Mouse (Mus musculus): ENCODE measurements around the gene Slc44a3.

DNA sequence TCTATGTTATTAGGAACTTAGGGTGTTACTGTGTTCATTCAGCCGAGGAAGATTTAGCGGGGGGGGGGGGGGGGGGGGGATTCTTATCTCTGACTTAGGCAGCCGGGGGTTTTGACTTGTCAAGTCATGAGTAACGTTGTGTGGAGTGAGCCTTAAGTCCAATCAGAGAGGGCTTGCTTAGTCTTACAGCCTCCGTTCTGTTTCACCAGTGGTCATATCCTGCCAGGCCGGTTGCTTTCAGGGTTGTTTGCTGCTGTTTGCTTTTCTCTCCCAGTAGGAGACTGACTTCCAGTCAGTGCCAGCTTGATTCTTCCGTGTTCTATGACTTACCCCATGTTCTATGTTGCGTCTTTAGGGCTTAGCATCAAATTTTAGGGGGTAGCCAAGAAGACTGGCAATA lies 85.8 kb downstream of the Slc44a3 start:
- TF ChIP-seq EP300 (IDR thresholded peaks at IDR 0.05; ENCODE audit: low read depth) (no peak), CTCF (IDR thresholded peaks at IDR 0.05; ENCODE audit: low read depth) (no peak)
